Mouse (Mus musculus) testis, adult 2 months (tissue): ENCODE results near the gene Itga11.

Source experiments
- CTCF ChIP-seq: fragments of 200-500 bp; IDR thresholded peaks from 2 replicates; pipeline ENCODE4 v1.5.1; 2012; ENCODE audit warnings: low read depth, mild to moderate bottlenecking, inconsistent platforms, low read length, moderate library complexity; ENCODE audit not compliant: control insufficient read depth, insufficient read depth, insufficient replicate concordance
- POLR2A ChIP-seq: fragments of 200-500 bp; IDR thresholded peaks from 2 replicates; pipeline ENCODE4 v1.6.1; 2012; ENCODE audit warnings: low read depth, mild to moderate bottlenecking, inconsistent platforms, low read length, moderate library complexity; ENCODE audit not compliant: control insufficient read depth

DNA sequence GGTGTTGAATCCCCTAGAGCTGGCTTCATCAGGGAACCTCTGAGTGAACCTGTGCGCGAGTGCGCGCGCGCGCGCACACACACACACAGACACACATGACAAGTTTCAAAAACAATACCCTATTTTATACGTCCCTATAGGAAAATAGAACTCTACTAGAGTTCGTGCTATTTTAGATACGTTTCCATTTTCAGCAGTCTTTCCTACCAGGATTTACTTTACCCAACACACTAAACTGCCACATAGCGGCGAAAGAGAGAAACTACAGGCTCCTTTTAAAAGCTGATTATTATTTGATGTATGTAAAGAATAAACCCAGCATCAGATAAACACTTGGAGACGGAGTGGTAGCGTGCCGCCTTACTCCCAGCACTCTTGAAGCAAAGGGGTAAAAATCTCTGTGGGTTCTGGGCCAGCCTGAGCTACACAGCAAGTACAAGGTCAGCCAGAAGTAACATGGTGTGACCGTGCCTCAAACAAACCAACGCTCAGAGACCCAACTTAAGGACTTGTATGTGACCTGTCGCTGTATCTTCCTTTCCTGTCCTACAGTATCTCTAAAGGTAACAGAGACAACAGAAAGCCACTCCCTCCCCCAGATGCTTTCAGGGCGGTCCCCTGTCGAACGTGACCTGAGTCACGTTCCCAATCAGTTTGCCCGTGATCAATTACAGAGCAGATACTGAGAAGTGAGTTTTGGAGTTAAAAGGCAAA is 150.5 kb downstream of the Itga11 start:
- TF ChIP-seq POLR2A (no peak), CTCF (no peak)
